Mouse (Mus musculus): ENCODE measurements at regions not wholly inside any gene's neighbourhood (a gene's known extent, or its start where the extent isn't known, plus 50 kb on each side); places are given as distances from the start of the nearest gene placed in this dataset.

DNA sequence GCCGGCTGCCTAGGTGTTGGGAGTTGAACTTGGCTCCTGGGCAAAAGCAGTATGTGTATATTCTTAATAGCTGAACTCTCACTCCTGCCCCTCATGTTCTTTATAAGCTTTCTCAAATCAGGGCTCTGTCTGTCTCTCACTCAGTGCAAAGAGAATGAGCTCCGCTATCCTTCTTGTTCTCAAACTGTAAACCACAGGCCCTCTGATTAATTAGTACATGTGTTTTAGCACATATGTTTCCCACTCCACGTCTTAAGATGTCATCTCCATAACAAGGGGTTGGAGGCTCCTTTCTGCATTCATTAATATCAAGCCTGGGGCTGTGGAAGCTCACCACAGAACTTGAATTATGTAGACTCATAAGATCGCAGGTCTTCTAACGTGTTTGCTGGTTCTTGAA lies 104.7 kb downstream of the Nsun3 start:
- Histone ChIP-seq H3K36me3 (replicated peaks; ENCODE audit: control insufficient read depth, insufficient read depth) (no peaks in the 10 kb centered on the region), H3K4me1 (replicated peaks; ENCODE audit: control insufficient read depth, insufficient read depth, low read length) (no peaks in the 10 kb centered on the region), H3K4me2 (replicated peaks) (no peak overlapping the region), H3K9ac (no peak overlapping the region), H3K4me3 (replicated peaks; ENCODE audit: low read length) (no peak overlapping the region), H3K9me3 (ENCODE audit: control insufficient read depth, low read length) (no peaks in the 10 kb centered on the region), H3K27me3 (ENCODE audit: control insufficient read depth, insufficient read depth, low read length) (no peaks in the 10 kb centered on the region), H3K27ac (no peak overlapping the region)
- no peak for DNase-seq (ENCODE audit: low spot score)
- ATAC-seq (ENCODE audit: low FRiP score) = no peak
- 75% methylated on average over 5 of the region's 5 CpGs for WGBS

DNA sequence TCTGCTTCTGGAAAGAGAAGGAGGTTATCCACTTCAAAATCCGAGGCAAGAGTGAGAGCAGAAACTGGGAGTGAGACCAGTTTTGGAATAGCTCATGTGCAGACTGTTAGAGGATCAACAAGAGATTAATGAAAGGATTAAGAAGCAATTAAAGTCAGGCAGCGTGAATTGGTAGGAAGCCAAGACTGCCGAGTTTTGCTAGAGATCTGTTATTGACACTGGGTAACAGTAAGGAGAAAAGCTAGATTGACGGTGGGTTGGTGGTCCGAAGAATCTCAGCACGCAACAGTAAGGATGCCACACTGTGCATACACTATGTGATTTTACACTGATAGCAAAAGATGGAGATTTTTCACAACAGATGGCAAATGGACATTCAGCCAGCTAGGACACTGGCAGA lies 109.8 kb downstream of the Nsun3 start:
- DNase-seq (ENCODE audit: low spot score) (no peak), ATAC-seq (ENCODE audit: low FRiP score) (peak; percentile 66)
- no peak overlapping the region for H3K4me3 ChIP-seq (replicated peaks; ENCODE audit: low read length)
- no peak overlapping the region for H3K4me2 ChIP-seq (replicated peaks)
- H3K9me3 ChIP-seq (ENCODE audit: control insufficient read depth, low read length) = no peaks in the 10 kb centered on the region
- H3K36me3 ChIP-seq (replicated peaks; ENCODE audit: control insufficient read depth, insufficient read depth) = no peaks in the 10 kb centered on the region
- 57% methylated on average over 6 of the region's 6 CpGs for WGBS
- H3K27me3 ChIP-seq (ENCODE audit: control insufficient read depth, insufficient read depth, low read length) = no peaks in the 10 kb centered on the region
- H3K27ac ChIP-seq = no peak overlapping the region
- no peaks in the 10 kb centered on the region for H3K4me1 ChIP-seq (replicated peaks; ENCODE audit: control insufficient read depth, insufficient read depth, low read length)
- H3K9ac ChIP-seq = no peak overlapping the region

DNA sequence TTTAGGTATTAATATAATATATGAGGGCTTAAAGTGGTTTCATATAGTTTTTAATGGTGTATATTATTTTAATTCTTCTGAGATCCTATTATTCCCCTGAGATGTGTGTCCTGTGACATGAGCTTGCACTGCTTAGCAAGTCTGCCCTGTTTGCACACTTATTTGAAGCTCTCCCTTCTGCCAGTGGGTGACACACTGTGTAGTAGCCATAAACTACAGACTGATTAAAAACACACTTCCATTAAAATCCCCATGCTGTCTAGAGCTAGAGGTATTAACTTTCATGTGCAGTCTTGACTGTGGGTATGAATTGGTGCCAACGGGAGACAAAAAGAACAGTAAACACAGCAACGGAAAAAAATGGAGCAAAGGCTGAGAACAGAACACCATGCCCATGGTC lies 129.2 kb downstream of the Nsun3 start:
- H3K27ac ChIP-seq = no peak overlapping the region
- no peak overlapping the region for H3K9ac ChIP-seq
- H3K9me3 ChIP-seq (ENCODE audit: control insufficient read depth, low read length) = no peaks in the 10 kb centered on the region
- H3K27me3 ChIP-seq (ENCODE audit: control insufficient read depth, insufficient read depth, low read length) = no peaks in the 10 kb centered on the region
- H3K4me3 ChIP-seq (replicated peaks; ENCODE audit: low read length) = no peak overlapping the region
- no peaks in the 10 kb centered on the region for H3K4me1 ChIP-seq (replicated peaks; ENCODE audit: control insufficient read depth, insufficient read depth, low read length)
- no peak overlapping the region for H3K4me2 ChIP-seq (replicated peaks)
- WGBS = 84% methylated on average over 2 of the region's 2 CpGs
- no peak for DNase-seq (ENCODE audit: low spot score)
- no peak for ATAC-seq (ENCODE audit: low FRiP score)
- H3K36me3 ChIP-seq (replicated peaks; ENCODE audit: control insufficient read depth, insufficient read depth) = no peaks in the 10 kb centered on the region

DNA sequence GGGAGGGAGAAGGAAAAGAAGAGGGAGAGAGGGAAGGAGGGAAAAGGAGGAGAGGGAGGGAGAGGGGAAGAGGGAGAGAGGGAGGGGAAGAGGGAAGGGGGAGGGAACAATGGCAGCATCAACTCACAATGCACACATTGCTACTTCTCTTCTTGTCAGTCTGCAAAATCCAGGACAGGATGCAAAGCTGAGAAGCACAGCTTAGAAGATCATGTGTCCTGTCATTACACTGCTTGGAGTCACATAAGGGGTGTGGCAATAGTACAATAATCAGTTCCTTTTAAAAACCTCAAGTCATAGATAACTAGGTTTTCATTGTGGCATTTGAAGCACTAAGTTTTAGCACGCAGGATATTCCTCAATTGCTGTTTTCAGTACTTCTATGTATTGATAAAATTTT lies 132.2 kb downstream of the Nsun3 start:
- no peak overlapping the region for H3K9ac ChIP-seq
- H3K27ac ChIP-seq = no peak overlapping the region
- no peaks in the 10 kb centered on the region for H3K36me3 ChIP-seq (replicated peaks; ENCODE audit: control insufficient read depth, insufficient read depth)
- no peak for ATAC-seq (ENCODE audit: low FRiP score)
- H3K4me1 ChIP-seq (replicated peaks; ENCODE audit: control insufficient read depth, insufficient read depth, low read length) = no peaks in the 10 kb centered on the region
- no peaks in the 10 kb centered on the region for H3K27me3 ChIP-seq (ENCODE audit: control insufficient read depth, insufficient read depth, low read length)
- 86% methylated on average over 1 of the region's 1 CpGs for WGBS
- H3K4me3 ChIP-seq (replicated peaks; ENCODE audit: low read length) = no peak overlapping the region
- no peaks in the 10 kb centered on the region for H3K9me3 ChIP-seq (ENCODE audit: control insufficient read depth, low read length)
- H3K4me2 ChIP-seq (replicated peaks) = no peak overlapping the region
- no peak for DNase-seq (ENCODE audit: low spot score)

DNA sequence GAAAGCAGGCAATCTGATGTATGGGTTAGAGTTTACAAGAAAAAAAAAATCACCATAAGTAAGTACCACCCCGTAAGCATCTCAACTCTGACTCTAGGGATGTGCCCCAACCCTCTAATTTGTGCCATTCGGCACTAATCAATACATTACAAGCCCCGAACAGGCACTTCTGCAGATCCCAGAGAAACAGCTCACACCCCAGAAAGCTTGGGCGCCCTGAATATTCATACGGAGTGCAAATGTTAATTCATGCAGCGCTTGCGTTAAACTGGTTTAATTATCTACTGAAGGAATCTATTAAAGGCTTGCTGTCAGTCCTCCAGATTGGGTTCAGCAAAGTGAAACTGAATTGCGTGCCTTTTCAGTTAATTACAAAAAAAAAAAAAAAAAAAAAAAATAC lies 132.8 kb downstream of the Nsun3 start:
- DNase-seq (ENCODE audit: low spot score) (no peak), ATAC-seq (ENCODE audit: low FRiP score) (peak; percentile 51; the same call in 1 of the 2 replicates)
- Histone ChIP-seq H3K4me2 (replicated peaks) (peak overlapping the region; percentile 6), H3K27me3 (ENCODE audit: control insufficient read depth, insufficient read depth, low read length) (no peaks in the 10 kb centered on the region), H3K9ac (no peak overlapping the region), H3K4me1 (replicated peaks; ENCODE audit: control insufficient read depth, insufficient read depth, low read length) (no peaks in the 10 kb centered on the region), H3K36me3 (replicated peaks; ENCODE audit: control insufficient read depth, insufficient read depth) (no peaks in the 10 kb centered on the region), H3K27ac (no peak overlapping the region), H3K9me3 (ENCODE audit: control insufficient read depth, low read length) (no peaks in the 10 kb centered on the region), H3K4me3 (replicated peaks; ENCODE audit: low read length) (no peak overlapping the region)
- WGBS = 32% methylated on average over 8 of the region's 8 CpGs

DNA sequence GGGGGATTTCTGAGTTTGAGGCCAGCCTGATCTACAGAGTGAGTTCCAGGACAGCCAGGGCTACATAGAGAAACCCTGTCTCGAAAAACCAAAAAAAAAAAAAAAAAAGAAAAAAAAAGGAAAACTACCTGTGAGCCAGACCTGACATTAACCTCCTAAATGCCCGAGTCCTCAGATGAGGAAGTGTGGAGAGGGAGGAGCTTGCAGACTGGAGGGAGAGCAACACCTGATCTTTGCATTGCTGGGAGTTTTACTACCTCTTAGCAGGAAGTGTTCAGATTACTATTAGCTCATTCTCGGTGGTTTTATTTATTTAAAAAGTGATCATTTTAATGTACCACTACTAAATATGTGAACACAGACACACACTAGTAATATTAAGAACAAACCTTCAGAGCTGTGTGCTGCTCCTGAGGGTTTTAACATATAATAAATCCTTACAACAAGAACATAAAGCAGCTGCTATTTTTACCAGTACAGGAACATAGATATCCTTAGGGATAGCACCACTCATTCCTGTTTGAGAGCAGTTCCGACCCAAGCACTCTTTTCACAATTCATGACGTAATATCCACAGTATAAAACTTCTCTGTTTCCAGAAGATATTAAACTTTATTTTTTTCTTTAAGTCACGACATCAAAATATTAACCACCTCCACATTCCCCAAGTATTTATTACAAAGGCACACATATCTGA lies 133.7 kb downstream of the Nsun3 start:
- WGBS = 81% methylated on average over 6 of the region's 6 CpGs
- H3K27me3 ChIP-seq (ENCODE audit: control insufficient read depth, insufficient read depth, low read length) = no peaks in the 10 kb centered on the region
- no peak overlapping the region for H3K4me2 ChIP-seq (replicated peaks)
- DNase-seq (ENCODE audit: low spot score) (no peak), ATAC-seq (ENCODE audit: low FRiP score) (no peak)
- no peaks in the 10 kb centered on the region for H3K36me3 ChIP-seq (replicated peaks; ENCODE audit: control insufficient read depth, insufficient read depth)
- no peaks in the 10 kb centered on the region for H3K4me1 ChIP-seq (replicated peaks; ENCODE audit: control insufficient read depth, insufficient read depth, low read length)
- no peak overlapping the region for H3K4me3 ChIP-seq (replicated peaks; ENCODE audit: low read length)
- H3K9ac ChIP-seq = no peak overlapping the region
- H3K9me3 ChIP-seq (ENCODE audit: control insufficient read depth, low read length) = no peaks in the 10 kb centered on the region
- no peak overlapping the region for H3K27ac ChIP-seq

DNA sequence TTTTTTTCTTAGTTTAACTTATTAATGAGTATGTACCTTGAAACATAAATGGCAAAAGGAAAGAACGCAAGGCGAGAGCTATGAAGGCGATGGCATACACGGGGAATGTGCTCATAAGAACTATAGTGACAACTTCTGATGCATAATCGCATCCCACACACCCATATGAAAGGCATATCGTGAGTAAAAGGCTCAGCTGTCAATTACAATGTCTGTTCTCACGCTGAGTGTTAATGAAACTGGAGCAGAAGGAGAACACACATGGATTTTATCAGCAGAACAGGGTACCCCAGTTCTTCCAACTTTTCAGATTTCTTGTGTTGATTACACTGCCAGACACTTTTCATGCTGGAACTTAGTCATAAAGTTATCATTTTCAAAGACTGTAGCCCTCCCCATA lies 135.8 kb downstream of the Nsun3 start:
- no peaks in the 10 kb centered on the region for H3K4me1 ChIP-seq (replicated peaks; ENCODE audit: control insufficient read depth, insufficient read depth, low read length)
- DNase-seq (ENCODE audit: low spot score) (no peak), ATAC-seq (ENCODE audit: low FRiP score) (no peak)
- WGBS = 86% methylated on average over 7 of the region's 7 CpGs
- H3K9ac ChIP-seq = no peak overlapping the region
- H3K9me3 ChIP-seq (ENCODE audit: control insufficient read depth, low read length) = no peaks in the 10 kb centered on the region
- H3K4me2 ChIP-seq (replicated peaks) = no peak overlapping the region
- H3K27ac ChIP-seq = no peak overlapping the region
- H3K36me3 ChIP-seq (replicated peaks; ENCODE audit: control insufficient read depth, insufficient read depth) = no peaks in the 10 kb centered on the region
- no peaks in the 10 kb centered on the region for H3K27me3 ChIP-seq (ENCODE audit: control insufficient read depth, insufficient read depth, low read length)
- H3K4me3 ChIP-seq (replicated peaks; ENCODE audit: low read length) = no peak overlapping the region

DNA sequence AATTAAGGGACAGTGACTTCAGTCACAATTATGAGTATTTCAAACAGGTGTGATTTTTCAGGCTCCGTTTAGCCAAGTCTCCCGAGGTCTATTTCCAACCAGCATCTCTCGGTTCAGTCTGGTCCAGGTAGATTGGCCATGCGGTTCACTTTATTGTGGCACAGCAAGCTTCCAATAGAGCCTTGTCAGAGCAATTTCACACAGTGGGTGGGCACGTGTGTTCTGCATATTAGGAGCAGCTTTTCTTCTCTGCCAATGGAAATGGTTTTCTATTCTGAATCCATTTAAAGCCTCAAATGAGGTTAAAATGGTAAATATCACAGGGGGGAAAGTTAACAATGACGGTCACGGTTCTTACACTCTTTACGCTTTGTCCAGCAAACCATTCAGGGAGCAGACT lies 138.3 kb downstream of the Nsun3 start:
- ATAC-seq (ENCODE audit: low FRiP score) = no peak
- DNase-seq (ENCODE audit: low spot score) = no peak
- 39% methylated on average over 8 of the region's 8 CpGs for WGBS

DNA sequence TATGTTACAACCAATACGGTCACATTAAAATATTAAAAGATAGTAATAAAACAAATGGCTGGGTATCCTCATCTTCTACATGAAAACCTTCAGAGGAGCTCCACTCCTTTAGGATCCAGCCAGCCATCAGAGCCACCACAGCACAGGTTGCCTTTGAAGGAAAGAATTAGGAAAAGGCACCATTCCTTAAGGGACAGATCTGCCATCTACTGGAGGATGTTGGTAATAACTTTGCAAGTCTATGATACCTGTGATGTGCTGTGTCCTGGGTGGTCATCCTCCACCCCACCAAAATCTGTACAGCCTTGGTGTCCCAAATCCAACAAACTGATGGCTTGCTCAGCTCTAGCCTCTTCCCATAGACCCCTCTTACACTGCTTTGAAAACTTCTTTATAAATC lies 140.5 kb downstream of the Nsun3 start:
- H3K4me1 ChIP-seq (replicated peaks; ENCODE audit: control insufficient read depth, insufficient read depth, low read length) = no peaks in the 10 kb centered on the region
- no peak overlapping the region for H3K9ac ChIP-seq
- no peaks in the 10 kb centered on the region for H3K36me3 ChIP-seq (replicated peaks; ENCODE audit: control insufficient read depth, insufficient read depth)
- H3K4me2 ChIP-seq (replicated peaks) = no peak overlapping the region
- ATAC-seq (ENCODE audit: low FRiP score) (peak; percentile 48; the same call in 1 of the 2 replicates), DNase-seq (ENCODE audit: low spot score) (peak; percentile 64)
- no peaks in the 10 kb centered on the region for H3K27me3 ChIP-seq (ENCODE audit: control insufficient read depth, insufficient read depth, low read length)
- H3K27ac ChIP-seq = no peak overlapping the region
- no peak overlapping the region for H3K4me3 ChIP-seq (replicated peaks; ENCODE audit: low read length)
- H3K9me3 ChIP-seq (ENCODE audit: control insufficient read depth, low read length) = no peaks in the 10 kb centered on the region
- 88% methylated on average over 1 of the region's 1 CpGs for WGBS

More for the DNA sequence above, 138.3 kb downstream of the Nsun3 start:
- Histone ChIP-seq H3K27ac (no peak overlapping the region), H3K9me3 (ENCODE audit: control insufficient read depth, low read length) (no peaks in the 10 kb centered on the region), H3K27me3 (ENCODE audit: control insufficient read depth, insufficient read depth, low read length) (no peaks in the 10 kb centered on the region), H3K9ac (no peak overlapping the region), H3K36me3 (replicated peaks; ENCODE audit: control insufficient read depth, insufficient read depth) (no peaks in the 10 kb centered on the region), H3K4me3 (replicated peaks; ENCODE audit: low read length) (no peak overlapping the region), H3K4me1 (replicated peaks; ENCODE audit: control insufficient read depth, insufficient read depth, low read length) (no peaks in the 10 kb centered on the region), H3K4me2 (replicated peaks) (no peak overlapping the region)

DNA sequence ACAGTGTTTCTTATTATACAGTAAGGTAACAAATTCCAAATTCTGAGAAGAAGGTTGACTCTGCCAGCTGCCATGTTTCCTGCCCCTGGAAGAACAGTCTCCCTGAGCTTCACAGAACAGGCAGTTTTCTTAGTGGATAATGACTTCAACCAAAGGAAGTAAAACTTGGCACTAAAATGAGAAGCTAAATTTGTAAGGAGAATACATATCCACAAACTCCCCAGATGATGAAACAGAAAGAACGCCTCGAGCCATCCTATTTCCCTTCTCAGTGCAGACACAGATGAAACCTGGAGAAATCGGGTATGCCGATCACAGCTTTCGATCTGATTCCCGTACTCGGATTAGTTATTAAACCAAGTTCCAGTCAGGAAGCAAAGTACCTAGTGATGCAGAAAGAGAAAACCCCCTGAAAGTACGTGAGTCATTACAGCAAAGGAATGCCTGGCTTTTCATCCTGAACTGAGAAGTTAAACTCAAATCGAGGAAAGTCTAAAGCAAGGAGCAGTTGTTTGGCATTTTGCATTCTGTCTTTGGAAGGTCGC lies 143.7 kb downstream of the Nsun3 start:
- Histone ChIP-seq H3K9ac (no peak overlapping the region), H3K27me3 (ENCODE audit: control insufficient read depth, insufficient read depth, low read length) (no peaks in the 10 kb centered on the region), H3K4me2 (replicated peaks) (no peak overlapping the region), H3K36me3 (replicated peaks; ENCODE audit: control insufficient read depth, insufficient read depth) (no peaks in the 10 kb centered on the region), H3K4me3 (replicated peaks; ENCODE audit: low read length) (no peak overlapping the region), H3K27ac (no peak overlapping the region), H3K4me1 (replicated peaks; ENCODE audit: control insufficient read depth, insufficient read depth, low read length) (no peaks in the 10 kb centered on the region), H3K9me3 (ENCODE audit: control insufficient read depth, low read length) (no peaks in the 10 kb centered on the region)
- WGBS = 77% methylated on average over 10 of the region's 10 CpGs
- ATAC-seq (ENCODE audit: low FRiP score) = no peak
- DNase-seq (ENCODE audit: low spot score) = no peak

All from hindbrain, embryonic 14.5 days (tissue).